Mouse (Mus musculus) bone marrow, adult 2 months (tissue): ENCODE results near the gene Phf12.

Experiments used
- CTCF ChIP-seq: fragments of 200-500 bp; IDR thresholded peaks from 2 replicates; pipeline ENCODE4 v1.5.1; 2011; ENCODE audit warnings: low read length, control low read depth; ENCODE audit not compliant: control insufficient read depth, insufficient read depth
- POLR2A ChIP-seq: fragments of 200-500 bp; IDR thresholded peaks from 2 replicates; pipeline ENCODE4 v1.6.1; 2011; ENCODE audit warnings: low read depth, mild to moderate bottlenecking, control low read depth, low read length, borderline replicate concordance; ENCODE audit not compliant: control insufficient read depth

DNA sequence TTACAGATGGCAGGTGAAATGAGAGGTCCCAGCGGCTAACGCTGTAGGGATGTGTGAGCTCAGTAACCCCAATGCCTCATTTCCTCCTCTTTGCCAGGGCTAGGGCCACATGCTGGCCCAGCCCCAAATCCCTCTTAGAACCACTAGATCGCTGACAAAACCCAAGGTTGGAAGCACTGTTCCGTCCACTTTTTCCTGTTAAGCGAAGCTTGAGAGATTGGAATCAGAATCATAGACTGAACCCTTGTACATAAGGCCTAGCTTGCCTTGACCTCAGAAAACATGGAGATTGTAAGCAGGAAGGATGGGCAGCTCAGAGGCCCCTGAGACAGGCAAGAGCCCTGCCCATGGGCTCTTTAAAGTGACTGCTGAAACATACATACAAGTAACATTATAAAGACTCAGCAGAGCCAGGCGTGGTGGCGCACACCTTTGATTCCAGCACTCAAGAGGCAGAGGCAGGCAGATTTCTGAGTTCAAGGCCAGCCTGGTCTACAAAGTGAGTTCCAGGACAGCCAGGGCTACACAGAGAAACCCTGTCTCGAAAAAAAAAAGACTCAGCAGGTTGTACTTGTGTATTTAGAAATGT lies 3.2 kb upstream of the Phf12 start:
- TF ChIP-seq CTCF, result no peak
- no peak for TF ChIP-seq POLR2A
